Mouse (Mus musculus): ENCODE measurements around the gene Eda.
A peak's percentile ranks its signal among the peaks of the same experiment; 100 is the strongest.

DNA sequence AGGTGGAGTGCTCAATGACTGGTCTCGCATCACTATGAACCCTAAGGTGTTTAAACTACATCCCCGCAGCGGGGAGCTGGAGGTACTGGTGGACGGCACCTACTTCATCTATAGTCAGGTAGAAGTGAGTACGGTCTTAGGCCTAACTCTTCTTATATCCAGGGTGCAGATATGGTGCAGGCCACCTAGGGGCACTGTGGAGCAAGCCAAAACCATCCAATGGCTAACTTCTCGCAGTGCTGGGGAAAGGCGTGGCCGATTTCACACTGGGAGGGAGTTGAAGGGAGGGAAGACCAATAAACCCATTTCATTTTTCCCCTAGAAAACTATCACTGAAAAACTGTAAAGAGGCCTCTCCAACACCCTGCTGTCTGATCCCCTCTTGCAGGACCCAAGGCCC lies 419.6 kb downstream of the Eda start:
- no peak for TF ChIP-seq POLR2A (IDR thresholded peaks at IDR 0.05; ENCODE audit: low read depth, low read length)
- TF ChIP-seq CTCF (IDR thresholded peaks at IDR 0.05; ENCODE audit: borderline replicate concordance, insufficient read depth, low read length) = peak; percentile 19; the same call in 1 of the 2 replicates

Data from embryonic fibroblast, embryonic 13.5 days (primary cell).